Mouse (Mus musculus): Measurements from ENCODE around the gene Lyrm9.
A peak's percentile ranks its signal among the peaks of the same experiment; 100 is the strongest.

Lyrm9 gene

DNA sequence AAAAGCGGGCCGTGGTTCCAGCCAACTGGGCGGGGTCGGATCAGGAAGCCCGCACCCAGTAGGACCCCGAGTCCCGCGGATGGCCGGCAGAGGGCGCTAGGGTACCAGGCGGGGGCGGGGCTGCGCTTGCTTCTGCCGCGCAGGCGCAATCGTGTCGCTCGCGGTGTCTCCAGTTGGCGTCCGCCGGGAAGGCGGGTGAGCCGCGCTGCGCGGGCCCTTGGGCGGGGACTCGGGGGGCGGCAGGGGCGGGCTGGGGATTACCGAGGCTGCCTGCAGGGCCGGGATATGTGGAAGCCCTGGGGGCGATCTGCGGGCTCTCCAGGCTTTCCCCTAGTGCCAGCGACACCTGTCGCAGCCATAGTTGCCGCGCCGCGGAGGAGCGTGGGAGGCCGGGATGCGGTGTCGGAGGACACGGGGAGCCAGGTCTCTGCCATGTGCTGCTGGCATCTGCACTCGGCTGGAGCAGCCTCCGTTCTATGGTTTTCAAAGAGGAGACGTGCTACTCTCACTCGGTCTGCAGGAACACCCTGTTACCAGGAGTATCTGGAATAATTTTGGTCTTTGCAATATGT is at the start of gene Lyrm9:
Lyrm9 (plus strand) TSS at position 143 of the 572 bp plus-strand sequence.
- peak; percentile 89 to 99 for DNase-seq (ENCODE audit: low spot score in 2 of 2)

GRCm38 (mm10) chr11:78777851-78778680 is 48.3 kb upstream of the Lyrm9 start:
- no peak for DNase-seq (ENCODE audit: low spot score in 2 of 2)

GRCm38 (mm10) chr11:78780002-78780401 is 46.4 kb upstream of the Lyrm9 start:
- no peak for DNase-seq (ENCODE audit: low spot score in 2 of 2)

GRCm38 (mm10) chr11:78780571-78780970 is 45.8 kb upstream of the Lyrm9 start:
- DNase-seq (ENCODE audit: low spot score in 2 of 2), result no peak

GRCm38 (mm10) chr11:78782326-78782725 is 44.1 kb upstream of the Lyrm9 start:
- no peak for DNase-seq (ENCODE audit: low spot score in 2 of 2)

- no peak for DNase-seq (ENCODE audit: low spot score in 2 of 2)
Observed at GRCm38 (mm10) chr11:78782791-78783347, 43.5 kb upstream of the Lyrm9 start.

DNA sequence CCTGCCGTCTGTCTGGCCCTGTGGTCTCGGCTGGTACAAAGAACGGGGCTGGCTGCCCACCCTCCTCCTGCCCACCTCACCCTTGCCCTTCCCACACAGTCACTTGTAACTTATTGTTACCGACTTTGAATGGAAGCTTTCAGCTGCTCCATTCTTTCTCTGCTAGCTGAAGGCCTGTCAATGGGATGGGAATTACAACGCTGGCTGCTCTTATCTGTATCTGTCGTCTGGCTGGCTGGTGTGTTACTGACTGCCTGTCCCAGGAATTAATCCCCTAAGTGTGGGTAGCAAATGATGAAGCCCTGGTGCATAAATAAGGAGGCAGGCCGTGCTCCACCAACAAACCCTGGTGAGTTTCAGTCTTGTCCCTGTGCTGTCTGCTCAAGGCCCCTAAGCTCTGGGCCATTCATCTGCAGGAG is 40.4 kb upstream of the Lyrm9 start:
- no peak for DNase-seq (ENCODE audit: low spot score in 2 of 2)

DNA sequence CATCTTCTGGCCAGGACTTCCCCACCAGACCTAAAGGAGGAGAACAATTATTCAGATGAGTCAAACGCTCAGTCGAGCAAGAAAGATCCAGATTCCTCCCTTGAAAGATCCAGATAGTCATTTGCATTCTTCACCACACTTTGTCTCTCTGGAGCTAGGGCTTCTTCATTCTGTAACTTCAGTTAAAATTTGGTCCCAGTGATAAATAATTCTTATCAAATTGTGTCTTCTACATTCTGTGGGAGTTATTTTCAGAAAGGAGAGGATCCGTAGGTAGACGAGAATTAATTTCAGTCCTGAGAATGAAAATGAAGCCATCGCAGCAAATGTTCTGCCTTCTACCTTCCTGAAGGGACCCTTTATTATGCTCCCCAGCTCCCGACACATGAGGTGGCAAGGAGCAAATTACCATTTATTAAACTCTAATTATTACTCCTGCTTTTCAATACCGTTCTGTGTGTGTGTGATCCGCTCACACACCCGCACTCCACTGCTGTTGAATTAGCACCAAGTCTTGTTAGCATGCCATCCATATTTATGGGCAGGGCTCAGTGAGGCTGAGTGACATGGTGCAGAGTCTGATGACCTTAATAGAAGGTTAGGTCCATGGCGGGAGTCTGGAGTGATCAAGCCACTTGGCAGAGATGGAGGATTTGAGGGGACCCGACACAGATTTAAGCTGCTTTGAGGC is 36.9 kb upstream of the Lyrm9 start:
- DNase-seq (ENCODE audit: low spot score in 2 of 2), result no peak

DNA sequence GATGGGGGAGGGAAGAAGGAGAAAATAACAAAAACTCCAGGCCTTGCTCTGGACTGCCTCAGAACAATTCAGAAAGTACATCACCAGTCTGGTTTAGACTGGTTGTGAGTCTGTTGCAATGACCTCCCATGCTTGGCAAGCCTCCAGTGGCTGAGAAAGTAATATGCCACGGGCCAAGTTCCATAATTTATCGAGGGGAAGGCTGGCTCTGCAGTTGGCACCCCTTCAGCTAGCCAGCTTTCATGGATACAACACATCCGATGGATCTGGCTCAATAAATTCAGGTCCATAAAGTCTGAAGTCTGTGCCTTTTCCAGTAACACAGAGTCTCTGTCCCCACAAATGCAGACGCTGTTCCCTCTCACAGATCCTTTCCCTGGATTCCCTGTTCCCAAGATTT is 34.8 kb upstream of the Lyrm9 start:
- DNase-seq (ENCODE audit: low spot score in 2 of 2), result no peak

DNA sequence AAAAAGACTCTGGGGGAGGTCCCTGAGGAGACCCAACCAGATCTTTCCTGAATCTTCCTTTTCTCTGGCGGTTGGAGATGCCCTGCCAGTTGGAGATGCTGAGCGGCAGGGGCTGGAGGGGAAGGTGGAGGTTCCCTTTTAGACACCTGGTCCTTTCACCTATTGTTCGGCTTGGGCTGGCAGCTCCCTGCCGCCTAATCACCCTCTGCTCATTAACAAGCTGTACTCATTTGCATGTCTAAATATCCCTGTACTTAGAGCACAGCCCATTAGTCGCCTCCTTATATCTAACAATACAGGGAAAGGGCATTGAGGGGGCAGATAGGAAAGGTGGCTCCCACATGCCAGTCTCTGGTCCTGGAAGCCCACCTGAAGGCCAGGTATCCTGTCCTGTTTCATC is 34.3 kb upstream of the Lyrm9 start:
- no peak for DNase-seq (ENCODE audit: low spot score in 2 of 2)

GRCm38 (mm10) chr11:78792465-78792864 is 33.9 kb upstream of the Lyrm9 start:
- peak in 1 of 2 experiments; percentile 37 for DNase-seq (ENCODE audit: low spot score in 2 of 2)

DNA sequence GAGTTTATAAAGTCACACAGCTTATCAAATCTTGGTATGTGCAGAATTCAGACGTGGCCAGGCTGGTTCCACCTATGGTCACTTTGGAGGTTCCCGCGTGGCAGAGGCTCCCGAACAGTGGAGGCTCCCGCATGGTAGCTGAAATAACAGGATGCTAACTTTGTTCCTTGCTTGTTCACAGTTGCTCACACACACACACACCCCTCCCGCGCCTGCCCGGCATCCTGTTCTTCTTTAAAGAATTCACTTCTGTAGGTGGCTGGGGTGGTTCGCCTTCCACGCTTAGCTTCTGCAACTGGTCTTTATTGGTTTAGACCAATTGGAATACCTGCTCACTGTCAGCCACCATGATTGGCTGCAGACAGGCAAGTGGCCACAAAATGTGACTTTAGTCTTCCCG is 33.3 kb upstream of the Lyrm9 start:
- peak; percentile 21 to 43 for DNase-seq (ENCODE audit: low spot score in 2 of 2)

GRCm38 (mm10) chr11:78796072-78796729 is 30.2 kb upstream of the Lyrm9 start:
- DNase-seq (ENCODE audit: low spot score in 2 of 2), result no peak

DNA sequence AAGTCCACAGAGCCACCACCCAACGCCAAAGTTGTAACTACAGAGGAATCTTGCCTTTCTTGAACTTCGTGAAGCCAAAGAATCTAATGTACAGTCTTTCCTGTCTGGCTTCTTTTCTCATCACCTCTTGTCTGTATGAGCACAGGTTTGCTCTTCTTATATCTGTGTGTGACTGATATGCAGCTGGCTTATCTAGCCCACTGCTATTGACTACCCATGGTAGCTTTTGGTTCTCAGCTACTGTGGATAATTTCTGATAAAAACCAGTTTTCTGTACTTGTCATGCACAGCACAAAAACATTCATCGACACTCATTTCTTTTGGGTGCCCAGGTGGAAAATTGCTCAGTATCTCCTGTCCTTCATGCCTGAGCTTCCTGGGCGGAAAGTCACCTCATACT is 25.3 kb upstream of the Lyrm9 start:
- DNase-seq (ENCODE audit: low spot score in 2 of 2), result no peak

- no peak for DNase-seq (ENCODE audit: low spot score in 2 of 2)
Observed at GRCm38 (mm10) chr11:78803587-78804316, 22.6 kb upstream of the Lyrm9 start.

DNA sequence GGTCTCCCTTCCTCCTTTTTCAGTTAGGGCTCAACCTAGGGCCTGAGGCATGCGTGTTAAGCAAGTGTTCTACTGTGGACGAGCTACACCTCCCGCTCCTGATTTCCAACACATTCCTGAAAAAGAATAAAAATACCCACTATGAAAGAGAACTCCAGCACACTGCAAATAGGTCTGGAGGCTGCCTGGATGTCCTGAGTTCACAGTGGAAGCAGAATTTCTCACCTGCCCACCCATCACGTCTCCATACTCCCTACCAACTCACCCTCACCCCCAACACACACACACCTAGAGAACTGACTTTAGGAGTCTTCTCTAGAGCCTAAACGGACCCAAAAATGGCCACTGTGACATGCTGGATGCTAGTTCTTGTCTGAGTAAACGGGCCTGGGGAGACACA is 21.8 kb upstream of the Lyrm9 start:
- DNase-seq (ENCODE audit: low spot score in 2 of 2), result no peak

- DNase-seq (ENCODE audit: low spot score in 2 of 2), result no peak
Observed at GRCm38 (mm10) chr11:78805198-78805597, 21.2 kb upstream of the Lyrm9 start.

DNA sequence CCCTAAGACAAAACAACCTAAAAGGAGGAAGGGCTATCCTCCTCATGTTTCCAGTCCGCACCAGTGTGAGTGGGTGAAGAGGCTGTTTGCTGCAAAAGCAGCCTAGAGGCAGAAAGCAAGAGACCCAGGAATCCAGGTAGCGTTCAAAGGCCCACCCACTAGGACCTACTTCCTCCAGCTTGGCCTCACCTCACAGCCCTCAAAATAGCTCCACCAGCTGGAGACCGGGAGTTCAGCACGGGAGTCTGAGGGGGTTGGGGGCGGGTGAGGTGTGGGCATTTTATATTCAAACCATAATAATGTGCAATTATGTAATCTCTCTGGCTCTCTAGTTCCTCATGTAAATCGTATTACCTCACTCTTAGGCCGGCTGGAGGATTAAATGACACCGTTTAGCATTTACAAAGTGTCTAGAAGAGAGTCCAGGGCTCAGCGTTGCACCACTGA is 20.7 kb upstream of the Lyrm9 start:
- no peak for DNase-seq (ENCODE audit: low spot score in 2 of 2)

DNA sequence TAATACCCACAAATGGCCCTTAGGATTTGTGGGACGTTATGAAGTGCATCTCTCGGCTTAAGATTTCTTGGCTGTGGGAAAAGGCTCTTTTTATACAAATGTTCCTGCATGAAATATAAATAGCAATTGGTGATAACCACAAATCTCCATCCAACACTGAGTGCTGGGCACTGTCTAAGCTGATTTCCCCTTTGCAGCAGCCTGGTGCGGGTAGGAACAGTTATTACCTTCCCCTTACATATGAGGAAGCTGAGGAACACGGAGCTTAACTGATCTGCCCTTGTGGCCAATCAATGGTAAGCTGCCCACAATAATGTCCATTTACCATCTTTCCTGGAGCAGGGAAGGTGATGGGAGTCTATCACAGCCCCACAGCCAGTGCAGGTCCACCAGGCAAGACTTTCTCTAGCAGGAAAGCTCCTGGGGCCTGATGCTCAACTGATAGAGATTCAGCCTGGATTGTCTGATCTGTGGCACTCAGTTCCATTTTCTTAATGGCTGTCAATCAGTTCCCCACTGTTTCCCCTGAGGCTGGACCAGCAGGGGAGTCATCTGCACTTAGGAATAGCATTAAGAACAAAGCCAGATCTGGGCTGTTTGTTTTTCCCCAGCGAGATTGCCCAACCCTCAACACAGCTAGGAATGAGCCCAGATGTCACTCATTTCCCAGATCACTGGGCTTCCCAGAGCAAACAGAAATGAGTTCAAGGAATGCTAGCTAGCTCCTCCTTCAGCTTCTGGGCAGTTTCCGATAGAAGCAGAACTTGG is 18.9 kb upstream of the Lyrm9 start:
- no peak for DNase-seq (ENCODE audit: low spot score in 2 of 2)

DNA sequence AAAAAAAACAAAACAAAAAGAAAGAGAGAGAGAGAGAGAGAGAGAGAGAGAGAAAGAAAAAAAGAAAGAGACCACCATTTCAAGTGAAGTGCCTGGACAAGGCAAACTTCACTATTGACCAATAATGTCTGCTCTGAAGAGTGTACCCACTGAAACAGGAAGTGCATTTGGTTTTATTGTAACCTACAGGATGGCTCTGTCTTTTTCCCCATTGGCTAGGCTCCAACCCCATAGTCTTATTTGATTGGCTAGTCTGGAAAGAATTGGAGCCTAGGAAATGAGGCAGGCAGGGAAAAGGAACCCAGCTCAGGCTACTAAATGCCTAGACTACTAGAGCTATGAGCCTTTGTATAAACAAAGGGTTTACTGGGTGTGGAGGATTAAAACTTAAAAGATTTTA is 17.0 kb upstream of the Lyrm9 start:
- no peak for DNase-seq (ENCODE audit: low spot score in 2 of 2)

Data from thymus, postnatal 10 days (tissue).